Mouse (Mus musculus) neural tube, embryonic 12.5 days (tissue): ENCODE measurements around the gene Atpaf1. TPM values are rescaled to one million over a fixed set of nuclear protein-coding genes. Genes with fewer than 3 reads are reported as not detected.
A peak's percentile ranks its signal among the peaks of the same experiment; 100 is the strongest.

Experiments used
- ATAC-seq: fragments of 200-750 bp; cut with Nextera tagmentation; 2 replicates; pipeline ENCODE4 v1.8.0; 2017; ENCODE audit warnings: low read depth, mild to moderate bottlenecking, moderate TSS enrichment, moderate library complexity; ENCODE audit not compliant: low FRiP score
- H3K27ac ChIP-seq: fragments of 300-500 bp; sonication (generic); 2 replicates; pipeline ENCODE4 v1.5.1; 2016
- H3K27me3 ChIP-seq: fragments of 300-500 bp; sonication (generic); replicated peaks from 2 replicates; pipeline ENCODE4 v1.6.1; 2016; ENCODE audit warnings: mild to moderate bottlenecking
- H3K36me3 ChIP-seq: fragments of 300-500 bp; sonication (generic); 2 replicates; pipeline ENCODE4 v1.6.1; 2016; ENCODE audit warnings: mild to moderate bottlenecking
- H3K4me1 ChIP-seq: fragments of 300-500 bp; sonication (generic); 2 replicates; pipeline ENCODE4 v1.6.1; 2016
- H3K4me2 ChIP-seq: fragments of 300-500 bp; sonication (generic); replicated peaks from 2 replicates; pipeline ENCODE4 v1.6.1; 2016; ENCODE audit warnings: mild to moderate bottlenecking
- H3K4me3 ChIP-seq: fragments of 300-500 bp; sonication (generic); 2 replicates; pipeline ENCODE4 v1.5.1; 2016
- H3K9ac ChIP-seq: fragments of 300-500 bp; sonication (generic); 2 replicates; pipeline ENCODE4 v1.6.1; 2016; ENCODE audit warnings: mild to moderate bottlenecking
- H3K9me3 ChIP-seq: fragments of 300-500 bp; sonication (generic); 2 replicates; pipeline ENCODE4 v1.6.1; 2016; ENCODE audit warnings: mild to moderate bottlenecking
- WGBS: fragments of 180-500 bp; shearing (Covaris S2); methylation state at CpG from one replicate; pipeline ENCODE4 v1.1.7; 2016; 5-methylcytosine and 5-hydroxymethylcytosine counted together
- polyA plus RNA-seq: library from polyadenylated mRNA; unstranded; fragments of >200 nt; fragmentation: Nextera tagmentation; extraction: Ambion mirVana; gene quantifications from 2 replicates; pipeline ENCODE4 v1.2.1, GENCODE M21; 2016

Gene Atpaf1
- polyA plus RNA-seq, 1 experiment from 2014 or later = 36.2 TPM

GRCm38 (mm10) chr4:115832040-115832439 lies 47.4 kb downstream of the Atpaf1 start:
- Histone ChIP-seq H3K4me1 (peaks cover 6% of the 10 kb centered on the region; the same call in 1 of the 2 replicates), H3K27ac (no peak overlapping the region), H3K9ac (no peak overlapping the region), H3K27me3 (peaks cover 2% of the 10 kb centered on the region; the same call in 1 of the 2 replicates), H3K9me3 (no peaks in the 10 kb centered on the region), H3K4me3 (no peak overlapping the region), H3K4me2 (no peak overlapping the region), H3K36me3 (no peaks in the 10 kb centered on the region)
- no peak for ATAC-seq
- 61% methylated on average over 2 of the region's 2 CpGs for WGBS

DNA sequence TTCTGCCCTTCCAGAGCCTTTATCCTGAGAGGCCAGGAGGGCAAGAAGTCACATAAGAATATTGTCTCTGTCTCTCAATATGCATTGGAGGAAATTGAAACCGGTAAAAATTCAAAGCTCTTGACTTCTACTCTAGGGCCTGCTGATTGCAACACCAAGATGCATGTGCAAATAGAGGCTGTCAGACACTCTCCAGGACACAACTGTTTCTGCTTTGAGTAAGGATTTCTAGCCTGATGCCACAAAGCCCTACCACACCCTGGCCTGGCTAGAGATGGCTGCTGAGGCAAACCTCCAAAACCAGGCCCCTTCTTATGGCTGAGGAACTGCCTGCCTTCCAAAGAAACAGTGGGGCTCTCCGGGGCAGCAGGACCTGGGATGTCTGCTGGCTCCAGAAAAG lies 51.0 kb downstream of the Atpaf1 start:
- peaks cover 8% of the 10 kb centered on the region; the same call in 1 of the 2 replicates for H3K4me1 ChIP-seq
- H3K36me3 ChIP-seq = no peaks in the 10 kb centered on the region
- H3K27me3 ChIP-seq = 0 out of 2 replicates have a peak, but pooled peaks cover 2% of the 10 kb centered on the region
- no peak overlapping the region for H3K4me2 ChIP-seq
- no peak overlapping the region for H3K27ac ChIP-seq
- WGBS = 75% methylated on average over 2 of the region's 2 CpGs
- no peak overlapping the region for H3K9ac ChIP-seq
- no peaks in the 10 kb centered on the region for H3K9me3 ChIP-seq
- H3K4me3 ChIP-seq = no peak overlapping the region
- ATAC-seq = no peak

GRCm38 (mm10) chr4:115838196-115838595 lies 53.6 kb downstream of the Atpaf1 start:
- Histone ChIP-seq H3K4me3 (no peak overlapping the region), H3K27ac (no peak overlapping the region), H3K9me3 (no peaks in the 10 kb centered on the region), H3K27me3 (no peaks in the 10 kb centered on the region), H3K9ac (no peak overlapping the region), H3K36me3 (no peaks in the 10 kb centered on the region), H3K4me2 (peak overlapping the region; percentile 69), H3K4me1 (peaks cover 8% of the 10 kb centered on the region; the same call in 1 of the 2 replicates)
- WGBS = 76% methylated on average over 4 of the region's 4 CpGs
- no peak for ATAC-seq

DNA sequence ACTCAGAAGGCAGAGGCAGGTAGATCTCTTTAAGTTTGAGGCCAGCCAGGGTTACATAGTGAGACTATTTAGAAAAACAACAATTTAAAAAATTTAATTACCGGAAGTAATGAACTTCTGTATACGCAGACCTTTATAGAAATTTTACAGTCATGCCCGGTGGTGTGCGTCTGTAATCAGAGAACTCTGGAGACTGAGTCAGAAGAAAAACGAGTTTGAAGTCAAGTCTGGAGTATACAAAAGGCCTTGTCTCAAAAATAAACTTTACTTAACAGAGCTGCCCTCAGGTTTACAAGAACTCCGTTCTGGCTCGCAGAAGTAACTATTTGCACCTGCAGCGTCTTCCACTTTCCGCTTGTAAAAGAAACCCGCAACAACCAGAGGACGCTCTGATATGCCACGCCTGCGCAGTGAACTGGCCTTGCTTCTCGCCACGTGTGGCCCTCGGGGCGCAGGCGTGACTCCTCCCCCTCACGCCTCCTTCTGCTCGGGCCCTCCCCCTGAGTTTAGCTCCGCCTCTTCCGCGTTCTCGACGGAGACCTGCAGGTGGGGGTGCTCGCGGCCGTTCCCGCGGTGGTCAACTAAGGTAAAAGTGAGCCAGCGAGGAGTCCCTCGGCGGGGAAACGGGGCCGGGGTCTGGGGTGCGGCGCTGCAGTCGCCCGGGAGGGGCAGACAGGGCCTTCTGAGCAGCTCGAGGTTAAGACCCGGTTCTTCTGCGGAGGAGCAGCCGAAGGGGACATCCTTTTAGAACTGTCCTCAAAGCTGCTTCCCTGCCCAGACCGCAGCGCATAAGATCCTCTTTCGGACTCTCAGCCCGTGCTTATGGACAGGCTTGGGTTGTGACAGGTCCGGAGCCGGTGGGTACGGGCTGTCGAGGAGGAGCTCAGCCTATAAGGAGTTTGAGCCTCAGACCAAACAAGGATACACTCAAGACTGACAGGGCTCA lies 54.4 kb downstream of the Atpaf1 start, which contains the start of gene Mknk1:
Mknk1 (plus strand) TSS at position 503 of the 946 bp plus-strand sequence.
- Histone ChIP-seq H3K9me3 (no peaks in the 10 kb centered on the region), H3K4me2 (peak within 1 kb of the TSS; percentile 69), H3K9ac (peak within 1 kb of the TSS; percentile 64), H3K4me1 (peaks cover 8% of the 10 kb centered on the region; the same call in 1 of the 2 replicates), H3K4me3 (peak within 1 kb of the TSS; percentile 74), H3K27me3 (no peaks in the 10 kb centered on the region), H3K27ac (no peak within 1 kb of the TSS), H3K36me3 (no peaks in the 10 kb centered on the region)
- ATAC-seq = peak; percentile 94
- WGBS = 2% methylated on average over 51 of the region's 51 CpGs

GRCm38 (mm10) chr4:115839956-115840355 lies 55.3 kb downstream of the Atpaf1 start:
- H3K4me3 ChIP-seq = no peak overlapping the region
- H3K4me2 ChIP-seq = peak overlapping the region; percentile 69
- H3K27me3 ChIP-seq = 0 out of 2 replicates have a peak, but pooled peaks cover under 1% of the 10 kb centered on the region
- H3K9ac ChIP-seq = no peak overlapping the region
- WGBS = 64% methylated on average over 4 of the region's 4 CpGs
- H3K27ac ChIP-seq = no peak overlapping the region
- ATAC-seq = no peak
- peaks cover 8% of the 10 kb centered on the region; the same call in 1 of the 2 replicates for H3K4me1 ChIP-seq
- H3K9me3 ChIP-seq = no peaks in the 10 kb centered on the region
- no peaks in the 10 kb centered on the region for H3K36me3 ChIP-seq

- Histone ChIP-seq H3K9ac (no peak overlapping the region), H3K27me3 (0 out of 2 replicates have a peak, but pooled peaks cover 3% of the 10 kb centered on the region), H3K4me3 (no peak overlapping the region), H3K36me3 (no peaks in the 10 kb centered on the region), H3K4me1 (peaks cover 8% of the 10 kb centered on the region; the same call in 1 of the 2 replicates), H3K9me3 (no peaks in the 10 kb centered on the region), H3K4me2 (no peak overlapping the region), H3K27ac (no peak overlapping the region)
- no peak for ATAC-seq
- WGBS = 88% methylated on average over 4 of the region's 4 CpGs
These were observed 56.2 kb downstream of the Atpaf1 start for GRCm38 (mm10) chr4:115840842-115841241.

DNA sequence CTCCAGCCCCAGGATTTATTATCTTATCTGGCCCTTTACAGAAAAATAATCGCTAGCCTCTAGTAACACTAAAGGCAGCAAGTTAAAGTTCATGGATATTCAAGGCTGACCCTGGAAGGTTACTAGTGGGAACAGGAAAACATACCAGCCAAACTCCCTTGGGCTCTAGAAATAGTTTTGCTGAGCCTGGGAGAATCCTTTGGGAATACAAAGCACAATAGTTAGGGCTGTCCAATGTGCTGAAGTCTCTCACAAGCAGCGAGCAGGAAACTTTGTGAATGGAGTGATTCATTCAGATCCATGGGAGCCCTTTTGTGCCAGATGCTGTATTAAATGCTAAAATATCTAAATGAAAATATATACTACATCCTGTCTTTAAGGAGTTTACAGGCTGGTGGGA lies 62.0 kb downstream of the Atpaf1 start:
- Histone ChIP-seq H3K9me3 (no peaks in the 10 kb centered on the region), H3K4me2 (no peak overlapping the region), H3K9ac (no peak overlapping the region), H3K4me3 (no peak overlapping the region), H3K4me1 (no peaks in the 10 kb centered on the region), H3K27ac (no peak overlapping the region), H3K36me3 (peaks cover 11% of the 10 kb centered on the region; the same call in 1 of the 2 replicates), H3K27me3 (0 out of 2 replicates have a peak, but pooled peaks cover 3% of the 10 kb centered on the region)
- ATAC-seq = no peak
- WGBS = 45% methylated on average over 2 of the region's 2 CpGs

- H3K9ac ChIP-seq = no peak overlapping the region
- no peak overlapping the region for H3K4me2 ChIP-seq
These were observed 62.8 kb downstream of the Atpaf1 start for GRCm38 (mm10) chr4:115847377-115847776.

GRCm38 (mm10) chr4:115848083-115848482 lies 63.5 kb downstream of the Atpaf1 start:
- H3K27me3 ChIP-seq = 0 out of 2 replicates have a peak, but pooled peaks cover 3% of the 10 kb centered on the region
- H3K36me3 ChIP-seq = peaks cover 11% of the 10 kb centered on the region; the same call in 1 of the 2 replicates
- 89% methylated on average over 1 of the region's 1 CpGs for WGBS
- H3K9me3 ChIP-seq = no peaks in the 10 kb centered on the region
- ATAC-seq = no peak
- H3K9ac ChIP-seq = no peak overlapping the region
- no peak overlapping the region for H3K4me3 ChIP-seq
- H3K27ac ChIP-seq = no peak overlapping the region
- H3K4me2 ChIP-seq = no peak overlapping the region
- H3K4me1 ChIP-seq = no peaks in the 10 kb centered on the region

More at GRCm38 (mm10) chr4:115847377-115847776, 62.8 kb downstream of the Atpaf1 start:
- ATAC-seq = no peak
- no peaks in the 10 kb centered on the region for H3K4me1 ChIP-seq
- H3K36me3 ChIP-seq = peaks cover 11% of the 10 kb centered on the region; the same call in 1 of the 2 replicates
- 0 out of 2 replicates have a peak, but pooled peaks cover 3% of the 10 kb centered on the region for H3K27me3 ChIP-seq
- no peak overlapping the region for H3K27ac ChIP-seq
- no peak overlapping the region for H3K4me3 ChIP-seq
- 69% methylated on average over 5 of the region's 5 CpGs for WGBS
- no peaks in the 10 kb centered on the region for H3K9me3 ChIP-seq

GRCm38 (mm10) chr4:115848990-115849677 lies 64.5 kb downstream of the Atpaf1 start:
- Histone ChIP-seq H3K4me3 (no peak overlapping the region), H3K9me3 (no peaks in the 10 kb centered on the region), H3K36me3 (peaks cover 11% of the 10 kb centered on the region; the same call in 1 of the 2 replicates), H3K27ac (no peak overlapping the region), H3K9ac (no peak overlapping the region), H3K27me3 (0 out of 2 replicates have a peak, but pooled peaks cover 3% of the 10 kb centered on the region), H3K4me1 (no peaks in the 10 kb centered on the region), H3K4me2 (no peak overlapping the region)
- no peak for ATAC-seq
- WGBS = 65% methylated on average over 8 of the region's 8 CpGs

DNA sequence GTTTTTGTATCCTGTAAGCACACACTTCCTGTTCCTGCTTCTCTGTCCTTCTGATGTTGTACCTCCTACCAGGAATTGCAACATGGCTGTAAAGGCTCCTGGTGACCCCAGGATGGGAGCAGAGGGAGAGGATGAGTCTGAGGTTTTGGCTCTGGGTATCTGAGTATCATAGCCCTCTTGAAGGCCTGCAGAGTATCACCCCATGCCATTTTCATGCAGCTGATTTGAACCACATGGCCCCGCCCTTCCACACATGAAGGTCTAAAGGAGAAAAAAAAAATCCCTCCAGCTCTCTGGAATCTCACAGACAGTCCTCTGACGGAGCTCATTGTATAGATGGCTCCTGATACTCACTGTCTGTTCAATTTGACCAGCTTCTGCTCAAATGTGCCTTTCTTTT lies 65.5 kb downstream of the Atpaf1 start:
- WGBS = 80% methylated on average over 2 of the region's 2 CpGs
- no peak overlapping the region for H3K27ac ChIP-seq
- H3K9ac ChIP-seq = no peak overlapping the region
- H3K4me3 ChIP-seq = no peak overlapping the region
- no peak for ATAC-seq
- peaks cover 4% of the 10 kb centered on the region for H3K4me1 ChIP-seq
- peaks cover 11% of the 10 kb centered on the region; the same call in 1 of the 2 replicates for H3K36me3 ChIP-seq
- no peaks in the 10 kb centered on the region for H3K9me3 ChIP-seq
- 0 out of 2 replicates have a peak, but pooled peaks cover 1% of the 10 kb centered on the region for H3K27me3 ChIP-seq
- no peak overlapping the region for H3K4me2 ChIP-seq

- Histone ChIP-seq H3K4me3 (no peak overlapping the region), H3K4me2 (no peak overlapping the region), H3K27ac (no peak overlapping the region), H3K9ac (no peak overlapping the region), H3K36me3 (peaks cover 11% of the 10 kb centered on the region; the same call in 1 of the 2 replicates), H3K9me3 (no peaks in the 10 kb centered on the region), H3K27me3 (no peaks in the 10 kb centered on the region), H3K4me1 (peaks cover 7% of the 10 kb centered on the region)
- WGBS = 52% methylated on average over 2 of the region's 2 CpGs
- ATAC-seq = no peak
These were observed 66.0 kb downstream of the Atpaf1 start for GRCm38 (mm10) chr4:115850631-115851030.
